ENCODE assay signal across 10 mouse cellular contexts in the genomic region with DNA sequence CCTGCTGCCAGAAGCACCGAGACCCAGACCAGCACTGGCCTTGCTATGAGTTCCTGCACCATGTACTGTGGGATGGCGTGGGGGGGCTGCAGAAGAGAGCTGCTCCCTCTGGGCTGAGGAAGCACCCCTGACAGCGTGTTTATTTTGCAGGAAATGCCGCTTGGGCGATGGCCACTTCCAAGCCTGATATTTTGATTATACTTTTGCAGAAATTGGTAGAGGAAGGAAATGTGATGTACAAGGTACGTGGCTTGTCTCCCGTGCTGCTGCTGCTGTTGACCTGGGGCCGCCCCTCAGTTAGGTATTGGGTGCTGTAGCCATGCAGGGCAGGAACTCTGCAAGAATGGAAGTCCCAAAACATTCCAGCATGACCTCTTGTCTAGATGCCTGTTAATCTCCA. TPM values are rescaled to one million over a fixed set of nuclear protein-coding genes. Genes with fewer than 3 reads are reported as not detected.
DNase-seq lines count a peak whose midpoint lies in the region; ATAC-seq and TF ChIP-seq lines count a peak whose summit lies in the region.
"Had no signal": no experiment of that assay in that cellular context is flagged by ENCODE, and none has a peak within 500 bp of the region (broad histone marks: within the 10 kb centered on the region; RNA-seq: fewer than 3 reads in every experiment).

No protein-coding gene starts in this region.

- no peak for DNase-seq in embryonic facial prominence, embryonic 10.5 days (ENCODE audit: low spot score)
- DNase-seq in limb, embryonic 10.5 days (ENCODE audit: low spot score): no peak
- peak; percentile 53 to 61 for DNase-seq in kidney, adult 8-10 months
- DNase-seq in lung, postnatal 36 days: peak; percentile 72
- no peak for DNase-seq in stomach, postnatal 0 days (ENCODE audit: low spot score)
- DNase-seq in ovary, adult 18-20 months (ENCODE audit: low spot score): no peak
- DNase-seq: cerebellum, postnatal 25 days had no signal

- H3K4me1 ChIP-seq in embryonic facial prominence, embryonic 13.5 days: peaks cover 9% of the 10 kb centered on the region; the same call in 1 of the 2 replicates
- peaks cover 22% of the 10 kb centered on the region for H3K4me1 ChIP-seq in embryonic facial prominence, embryonic 10.5 days
- peaks cover 9% of the 10 kb centered on the region for H3K4me1 ChIP-seq in limb, embryonic 12.5 days (replicated peaks)
- H3K4me1 ChIP-seq in limb, embryonic 10.5 days: peaks cover 18% of the 10 kb centered on the region
- H3K4me1 ChIP-seq in stomach, postnatal 0 days (replicated peaks; ENCODE audit: control insufficient read depth, insufficient read depth): no peaks in the 10 kb centered on the region

- no peak overlapping the region for H3K9ac ChIP-seq in embryonic facial prominence, embryonic 13.5 days
- H3K9ac ChIP-seq in limb, embryonic 12.5 days (replicated peaks): no peak overlapping the region
- no peak overlapping the region for H3K9ac ChIP-seq in stomach, postnatal 0 days (ENCODE audit: low read length)

- peak overlapping the region; percentile 44; the same call in 1 of the 2 replicates for H3K27ac ChIP-seq in embryonic facial prominence, embryonic 13.5 days
- H3K27ac ChIP-seq in embryonic facial prominence, embryonic 10.5 days (replicated peaks): no peak overlapping the region
- H3K27ac ChIP-seq in limb, embryonic 12.5 days: peak overlapping the region; percentile 12; the same call in 1 of the 2 replicates
- no peak overlapping the region for H3K27ac ChIP-seq in limb, embryonic 10.5 days
- no peak overlapping the region for H3K27ac ChIP-seq in stomach, postnatal 0 days (replicated peaks)
- H3K27ac ChIP-seq: midbrain, embryonic 10.5 days had no signal

- ATAC-seq in embryonic facial prominence, embryonic 13.5 days (ENCODE audit: insufficient number of reproducible peaks, insufficient read depth, low FRiP score, low TSS enrichment, low read depth): no peak
- no peak for ATAC-seq in limb, embryonic 12.5 days (ENCODE audit: insufficient number of reproducible peaks, insufficient read depth, low FRiP score, low TSS enrichment, low read depth)
- ATAC-seq in stomach, postnatal 0 days (ENCODE audit: low FRiP score, low TSS enrichment): no peak

- 89% methylated on average over 8 of the region's 8 CpGs for WGBS in embryonic facial prominence, embryonic 13.5 days
- 91% methylated on average over 8 of the region's 8 CpGs for WGBS in embryonic facial prominence, embryonic 10.5 days
- 88% methylated on average over 8 of the region's 8 CpGs for WGBS in limb, embryonic 12.5 days
- WGBS in limb, embryonic 10.5 days: 89% methylated on average over 8 of the region's 8 CpGs
- 76% methylated on average over 8 of the region's 8 CpGs for WGBS in stomach, postnatal 0 days

- no peak overlapping the region for H3K4me2 ChIP-seq in embryonic facial prominence, embryonic 13.5 days
- no peak overlapping the region for H3K4me2 ChIP-seq in limb, embryonic 12.5 days
- no peak overlapping the region for H3K4me2 ChIP-seq in stomach, postnatal 0 days (replicated peaks; ENCODE audit: low read depth)

- H3K27me3 ChIP-seq in embryonic facial prominence, embryonic 13.5 days: no peaks in the 10 kb centered on the region
- H3K27me3 ChIP-seq in embryonic facial prominence, embryonic 10.5 days (replicated peaks; ENCODE audit: low read depth, poor library complexity, severe bottlenecking): no peaks in the 10 kb centered on the region
- no peaks in the 10 kb centered on the region for H3K27me3 ChIP-seq in limb, embryonic 12.5 days
- no peaks in the 10 kb centered on the region for H3K27me3 ChIP-seq in limb, embryonic 10.5 days (ENCODE audit: low read depth, poor library complexity, severe bottlenecking)
- no peaks in the 10 kb centered on the region for H3K27me3 ChIP-seq in stomach, postnatal 0 days (ENCODE audit: control insufficient read depth, insufficient read depth, low read length)

- TF ChIP-seq CTCF in stomach, postnatal 0 days (IDR thresholded peaks at IDR 0.05; ENCODE audit: low read depth): no peak

- no peak overlapping the region for H3K4me3 ChIP-seq in embryonic facial prominence, embryonic 13.5 days
- H3K4me3 ChIP-seq in embryonic facial prominence, embryonic 10.5 days: no peak overlapping the region
- H3K4me3 ChIP-seq in limb, embryonic 12.5 days (replicated peaks): no peak overlapping the region
- no peak overlapping the region for H3K4me3 ChIP-seq in limb, embryonic 10.5 days
- no peak overlapping the region for H3K4me3 ChIP-seq in stomach, postnatal 0 days (ENCODE audit: low read depth, low read length)
- H3K4me3 ChIP-seq: midbrain, embryonic 10.5 days had no signal

- TF ChIP-seq EP300 in stomach, postnatal 0 days (optimal IDR thresholded peaks at IDR 0.05): no peak

- H3K9me3 ChIP-seq in embryonic facial prominence, embryonic 13.5 days: no peaks in the 10 kb centered on the region
- no peaks in the 10 kb centered on the region for H3K9me3 ChIP-seq in embryonic facial prominence, embryonic 10.5 days
- 0 out of 2 replicates have a peak, but pooled peaks cover 3% of the 10 kb centered on the region for H3K9me3 ChIP-seq in limb, embryonic 12.5 days
- no peaks in the 10 kb centered on the region for H3K9me3 ChIP-seq in limb, embryonic 10.5 days (replicated peaks)
- H3K9me3 ChIP-seq in stomach, postnatal 0 days (ENCODE audit: control insufficient read depth, low read length): no peaks in the 10 kb centered on the region
- H3K9me3 ChIP-seq: midbrain, embryonic 10.5 days had no signal

- peaks cover 78% of the 10 kb centered on the region for H3K36me3 ChIP-seq in embryonic facial prominence, embryonic 13.5 days
- H3K36me3 ChIP-seq in embryonic facial prominence, embryonic 10.5 days (replicated peaks): peaks cover 90% of the 10 kb centered on the region
- peaks cover 94% of the 10 kb centered on the region for H3K36me3 ChIP-seq in limb, embryonic 12.5 days
- peaks cover 99% of the 10 kb centered on the region for H3K36me3 ChIP-seq in limb, embryonic 10.5 days
- peaks cover 39% of the 10 kb centered on the region for H3K36me3 ChIP-seq in stomach, postnatal 0 days (ENCODE audit: control insufficient read depth, insufficient read depth, low read length)

RNA-seq across cellular contexts. Expression of a gene that starts 43.6 kb away (rescaled TPM):
- 44.1 and 45.8 TPM in 2 replicates for polyA plus RNA-seq in embryonic facial prominence, embryonic 13.5 days (2015; fragmentation: Nextera tagmentation; extraction: Ambion mirVana)
- polyA plus RNA-seq in embryonic facial prominence, embryonic 10.5 days (2016; fragmentation: Nextera tagmentation; extraction: Ambion mirVana): 23.7 and 27.7 TPM in 2 replicates
- polyA plus RNA-seq in limb, embryonic 12.5 days (2016; fragmentation: Nextera tagmentation; extraction: Ambion mirVana): 27.9 and 36.4 TPM in 2 replicates
- 20.5 and 29.4 TPM in 2 replicates for polyA plus RNA-seq in limb, embryonic 10.5 days (2016; fragmentation: Nextera tagmentation; extraction: Ambion mirVana)
- polyA plus RNA-seq in stomach, postnatal 0 days (2015; fragmentation: Nextera tagmentation; extraction: Ambion mirVana): 35.7 and 37.2 TPM in 2 replicates

Comparison
In these comparisons a context has a peak if more than half of its experiments do, and no peak if none do; other contexts are left out.
1. H3K27ac ChIP-seq: peak in embryonic facial prominence, embryonic 13.5 days (single experiment) and limb, embryonic 12.5 days (single experiment); none in embryonic facial prominence, embryonic 10.5 days (single experiment), limb, embryonic 10.5 days (single experiment) and stomach, postnatal 0 days (single experiment).
2. DNase-seq: peak in kidney, adult 8-10 months (2 of 2) and lung, postnatal 36 days (single experiment); none in embryonic facial prominence, embryonic 10.5 days (single experiment), limb, embryonic 10.5 days (single experiment), stomach, postnatal 0 days (single experiment) and ovary, adult 18-20 months (single experiment).